Mouse (Mus musculus) heart, embryonic 11.5 days (tissue): Measurements from ENCODE around the gene Tbc1d30. TPM values are rescaled to one million over a fixed set of nuclear protein-coding genes. Genes with fewer than 3 reads are reported as not detected.

ENCODE experiments used
- ATAC-seq: fragments of 200-750 bp; cut with Nextera tagmentation; replicated peaks from 2 replicates; pipeline ENCODE4 v1.8.0; 2017; ENCODE audit warnings: moderate library complexity; ENCODE audit not compliant: insufficient number of reproducible peaks, low FRiP score, low TSS enrichment
- H3K27ac ChIP-seq: fragments of 300-500 bp; sonication (generic); 2 replicates; pipeline ENCODE4 v1.5.1; 2014; ENCODE audit warnings: mild to moderate bottlenecking, low read depth, low read length
- H3K27me3 ChIP-seq: fragments of 300-500 bp; sonication (generic); 2 replicates; pipeline ENCODE4 v1.6.1; 2014; ENCODE audit warnings: mild to moderate bottlenecking, low read length, mixed read lengths; ENCODE audit not compliant: control insufficient read depth, insufficient read depth
- H3K36me3 ChIP-seq: fragments of 300-500 bp; sonication (generic); 2 replicates; pipeline ENCODE4 v1.6.1; 2014; ENCODE audit warnings: mild to moderate bottlenecking, low read length, moderate library complexity, mixed read lengths; ENCODE audit not compliant: control insufficient read depth, insufficient read depth
- H3K4me1 ChIP-seq: fragments of 300-500 bp; sonication (generic); 2 replicates; pipeline ENCODE4 v1.6.1; 2014; ENCODE audit warnings: low read length; ENCODE audit not compliant: control insufficient read depth, insufficient read depth
- H3K4me2 ChIP-seq: fragments of 300-500 bp; sonication (generic); 2 replicates; pipeline ENCODE4 v1.6.1; 2014; ENCODE audit warnings: mild to moderate bottlenecking, moderate library complexity
- H3K4me3 ChIP-seq: fragments of 300-500 bp; sonication (generic); 2 replicates; pipeline ENCODE4 v1.5.1; 2014; ENCODE audit warnings: low read depth, low read length
- H3K9ac ChIP-seq: fragments of 300-500 bp; sonication (generic); 2 replicates; pipeline ENCODE4 v1.6.1; 2014; ENCODE audit warnings: mild to moderate bottlenecking, low read depth, low read length, moderate library complexity
- H3K9me3 ChIP-seq: fragments of 300-500 bp; sonication (generic); replicated peaks from 2 replicates; pipeline ENCODE4 v1.6.1; 2016; ENCODE audit warnings: low read length; ENCODE audit not compliant: control insufficient read depth
- WGBS: fragments of 180-500 bp; shearing (Covaris S2); extraction: QIAGEN DNeasy Blood & Tissue Kit; methylation state at CpG from one replicate; pipeline ENCODE4 v1.1.7; 2014; ENCODE audit not compliant: insufficient replicate concordance; 5-methylcytosine and 5-hydroxymethylcytosine counted together
- polyA plus RNA-seq: library from polyadenylated mRNA; unstranded; fragments of >200 nt; fragmentation: Nextera tagmentation; extraction: Ambion mirVana; gene quantifications from 2 replicates; pipeline ENCODE4 v1.2.1, GENCODE M21; 2014

Tbc1d30 gene
- polyA plus RNA-seq, 1 experiment from 2014 or later, result 1.5 TPM

DNA sequence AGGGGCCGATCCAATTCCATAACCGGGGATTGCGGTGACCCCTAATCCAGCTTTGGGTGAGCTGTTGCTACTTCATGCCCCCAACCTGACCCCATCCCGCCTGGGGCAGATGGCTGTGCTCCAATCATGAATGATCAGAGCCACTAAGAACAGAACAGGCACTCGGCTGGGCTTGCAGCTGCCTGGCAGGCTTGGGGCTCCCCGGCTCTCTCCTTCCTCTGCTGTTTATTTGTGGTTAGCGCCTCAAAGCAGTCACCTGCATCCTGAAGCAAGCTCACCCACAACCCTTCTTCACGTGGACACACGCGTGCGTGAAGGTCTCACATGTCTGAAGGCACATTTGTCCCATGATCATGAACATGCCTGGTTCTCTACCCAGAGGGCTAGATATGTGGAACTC lies 68.6 kb downstream of the Tbc1d30 start:
- 73% methylated on average over 11 of the region's 11 CpGs for WGBS
- Histone ChIP-seq H3K9me3 (no peaks in the 10 kb centered on the region), H3K4me1 (peaks cover 5% of the 10 kb centered on the region; the same call in 1 of the 2 replicates), H3K36me3 (no peaks in the 10 kb centered on the region), H3K4me3 (no peak overlapping the region), H3K27me3 (no peaks in the 10 kb centered on the region), H3K9ac (no peak overlapping the region), H3K27ac (no peak overlapping the region), H3K4me2 (no peak overlapping the region)
- ATAC-seq, result no peak

DNA sequence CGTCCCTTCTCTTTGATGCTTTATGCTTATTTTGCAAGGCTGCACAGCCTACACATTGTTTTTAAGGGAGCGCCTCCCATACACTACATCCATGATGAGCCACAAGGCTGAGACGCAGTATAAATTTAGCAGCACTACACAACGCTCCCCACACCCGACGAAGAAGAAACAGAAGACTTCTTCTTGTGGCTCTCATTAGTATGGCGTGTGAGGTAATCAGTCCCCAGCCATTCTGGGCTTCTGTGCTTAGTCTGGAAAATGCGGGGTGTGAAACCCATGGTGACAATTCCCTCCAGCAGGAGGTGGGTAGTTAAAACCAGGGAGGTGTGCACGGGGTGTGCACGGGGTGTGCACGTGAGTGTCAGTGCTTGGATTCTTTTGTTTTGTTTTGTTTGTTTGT lies 70.1 kb downstream of the Tbc1d30 start:
- no peak for ATAC-seq
- Histone ChIP-seq H3K9me3 (no peaks in the 10 kb centered on the region), H3K4me3 (no peak overlapping the region), H3K36me3 (no peaks in the 10 kb centered on the region), H3K27me3 (no peaks in the 10 kb centered on the region), H3K9ac (no peak overlapping the region), H3K27ac (no peak overlapping the region), H3K4me2 (no peak overlapping the region), H3K4me1 (peaks cover 5% of the 10 kb centered on the region; the same call in 1 of the 2 replicates)
- WGBS, result 84% methylated on average over 11 of the region's 11 CpGs

GRCm38 (mm10) chr10:121277022-121277471 lies 74.0 kb downstream of the Tbc1d30 start:
- H3K9me3 ChIP-seq, result no peaks in the 10 kb centered on the region
- H3K9ac ChIP-seq, result no peak overlapping the region
- no peak overlapping the region for H3K27ac ChIP-seq
- H3K4me1 ChIP-seq, result no peaks in the 10 kb centered on the region
- no peaks in the 10 kb centered on the region for H3K36me3 ChIP-seq
- ATAC-seq, result no peak
- 65% methylated on average over 2 of the region's 2 CpGs for WGBS
- no peak overlapping the region for H3K4me2 ChIP-seq
- no peak overlapping the region for H3K4me3 ChIP-seq
- no peaks in the 10 kb centered on the region for H3K27me3 ChIP-seq

DNA sequence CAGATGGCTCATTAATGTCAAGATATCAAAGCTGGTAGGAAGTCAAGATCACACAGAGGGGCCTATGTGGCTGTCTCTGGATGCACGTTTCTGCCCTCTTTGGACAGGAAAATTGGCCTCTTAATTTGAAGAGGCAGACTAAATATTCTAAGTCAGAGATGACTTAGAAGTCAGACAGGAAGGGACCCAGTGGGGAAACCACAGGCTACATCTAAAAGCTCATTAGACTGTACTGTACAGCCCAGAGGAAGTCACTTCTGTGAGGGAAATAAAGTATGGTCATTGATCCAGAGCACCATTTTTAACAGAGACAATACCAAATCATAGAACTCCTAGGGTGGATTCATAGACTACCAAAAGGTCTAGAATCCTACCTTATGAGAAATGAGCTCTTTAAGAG lies 76.1 kb downstream of the Tbc1d30 start:
- Histone ChIP-seq H3K4me2 (no peak overlapping the region), H3K4me1 (no peaks in the 10 kb centered on the region), H3K27ac (no peak overlapping the region), H3K36me3 (no peaks in the 10 kb centered on the region), H3K4me3 (no peak overlapping the region), H3K9me3 (no peaks in the 10 kb centered on the region), H3K27me3 (no peaks in the 10 kb centered on the region), H3K9ac (no peak overlapping the region)
- no peak for ATAC-seq
- 76% methylated on average over 1 of the region's 1 CpGs for WGBS

GRCm38 (mm10) chr10:121271002-121271401 lies 80.1 kb downstream of the Tbc1d30 start:
- Histone ChIP-seq H3K9me3 (no peaks in the 10 kb centered on the region), H3K27me3 (0 out of 2 replicates have a peak, but pooled peaks cover 3% of the 10 kb centered on the region), H3K9ac (no peak overlapping the region), H3K27ac (no peak overlapping the region), H3K4me2 (no peak overlapping the region), H3K4me3 (no peak overlapping the region), H3K4me1 (no peaks in the 10 kb centered on the region), H3K36me3 (no peaks in the 10 kb centered on the region)
- 74% methylated on average over 8 of the region's 8 CpGs for WGBS
- no peak for ATAC-seq

DNA sequence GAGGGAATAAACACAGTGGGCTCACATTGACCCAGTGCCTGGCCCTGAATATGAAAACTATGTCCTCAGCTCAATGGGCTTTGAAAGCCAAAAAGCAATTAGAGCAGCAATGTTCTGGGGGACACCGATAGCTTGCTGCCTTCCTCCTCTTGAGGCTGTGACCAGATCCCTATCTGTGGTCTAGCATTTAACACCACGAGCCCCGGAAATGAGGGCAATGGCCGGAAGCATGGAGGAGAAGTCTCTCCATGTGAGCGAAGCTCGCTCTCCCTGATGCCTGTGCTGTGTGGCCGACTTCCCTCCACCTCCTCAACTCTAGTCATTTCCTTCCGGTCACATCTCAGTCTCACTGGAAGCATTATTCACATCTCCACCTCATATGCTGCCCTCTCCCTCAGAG lies 82.3 kb downstream of the Tbc1d30 start:
- 80% methylated on average over 8 of the region's 8 CpGs for WGBS
- Histone ChIP-seq H3K27ac (no peak overlapping the region), H3K9me3 (no peaks in the 10 kb centered on the region), H3K4me3 (no peak overlapping the region), H3K4me1 (no peaks in the 10 kb centered on the region), H3K36me3 (no peaks in the 10 kb centered on the region), H3K4me2 (no peak overlapping the region), H3K9ac (no peak overlapping the region), H3K27me3 (0 out of 2 replicates have a peak, but pooled peaks cover 3% of the 10 kb centered on the region)
- ATAC-seq, result no peak

DNA sequence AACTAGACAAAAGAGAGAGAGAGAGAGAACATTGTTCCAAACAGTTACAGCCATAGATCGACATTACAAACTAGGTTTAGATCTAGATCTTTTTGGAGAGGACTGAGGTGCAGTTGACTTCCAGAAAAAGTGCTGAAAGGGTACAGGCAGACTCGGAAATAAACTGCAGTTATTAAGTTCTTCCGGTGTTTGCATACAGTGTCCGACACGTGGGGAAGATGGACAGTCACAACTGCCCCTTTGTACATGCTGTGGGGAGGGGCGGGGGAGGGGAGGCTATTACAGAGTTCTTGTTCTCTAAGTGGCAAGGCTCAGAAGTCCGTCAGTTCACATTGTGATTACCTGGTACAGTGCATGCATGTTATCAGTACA lies 86.9 kb downstream of the Tbc1d30 start:
- Histone ChIP-seq H3K4me3 (no peak overlapping the region), H3K4me1 (no peaks in the 10 kb centered on the region), H3K9me3 (no peaks in the 10 kb centered on the region), H3K9ac (no peak overlapping the region), H3K36me3 (no peaks in the 10 kb centered on the region), H3K27ac (no peak overlapping the region), H3K4me2 (no peak overlapping the region), H3K27me3 (0 out of 2 replicates have a peak, but pooled peaks cover 3% of the 10 kb centered on the region)
- no peak for ATAC-seq
- WGBS, result 63% methylated on average over 7 of the region's 7 CpGs

GRCm38 (mm10) chr10:121263520-121264203 lies 87.4 kb downstream of the Tbc1d30 start:
- Histone ChIP-seq H3K4me3 (no peak overlapping the region), H3K4me2 (no peak overlapping the region)

DNA sequence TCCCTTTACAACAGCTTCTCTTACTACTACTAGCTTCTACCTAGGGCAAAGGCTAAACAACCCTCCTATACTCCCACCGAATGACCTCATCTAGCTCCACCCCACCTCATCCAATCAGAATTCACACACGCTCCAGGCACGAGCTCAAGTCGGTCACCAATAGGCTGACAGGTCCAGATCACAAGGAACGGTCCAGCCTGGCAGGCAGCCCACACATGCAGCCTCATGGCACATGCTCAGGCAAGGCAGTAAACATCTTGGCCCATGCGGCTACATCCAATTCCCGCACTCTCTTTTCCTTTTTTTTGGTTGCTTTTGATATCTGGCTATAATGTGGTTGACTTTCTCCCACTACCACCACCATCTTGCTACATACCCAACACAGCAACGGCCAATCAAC lies 88.9 kb downstream of the Tbc1d30 start:
- Histone ChIP-seq H3K27me3 (no peaks in the 10 kb centered on the region), H3K36me3 (no peaks in the 10 kb centered on the region), H3K27ac (no peak overlapping the region), H3K4me3 (no peak overlapping the region), H3K9ac (no peak overlapping the region), H3K4me2 (no peak overlapping the region), H3K4me1 (no peaks in the 10 kb centered on the region), H3K9me3 (no peaks in the 10 kb centered on the region)
- ATAC-seq, result no peak
- 77% methylated on average over 8 of the region's 8 CpGs for WGBS

More at GRCm38 (mm10) chr10:121263520-121264203, 87.4 kb downstream of the Tbc1d30 start:
- no peaks in the 10 kb centered on the region for H3K36me3 ChIP-seq
- no peak for ATAC-seq
- no peaks in the 10 kb centered on the region for H3K4me1 ChIP-seq
- no peak overlapping the region for H3K9ac ChIP-seq
- H3K27ac ChIP-seq, result no peak overlapping the region
- WGBS, result 79% methylated on average over 21 of the region's 21 CpGs
- no peaks in the 10 kb centered on the region for H3K9me3 ChIP-seq
- 0 out of 2 replicates have a peak, but pooled peaks cover 3% of the 10 kb centered on the region for H3K27me3 ChIP-seq
